Mouse (Mus musculus) right cerebral cortex, postnatal 4 days (tissue): ENCODE results near the gene Serinc5.
A peak's percentile ranks its signal among the peaks of the same experiment; 100 is the strongest.

ENCODE experiments used
- DNase-seq: peaks from one replicate; pipeline ENCODE4 v3.0.0-alpha.2; 2022

Gene Serinc5

GRCm38 (mm10) chr13:92751726-92752565, 141.1 kb downstream of the Serinc5 start:
- peak; percentile 96 for DNase-seq

DNA sequence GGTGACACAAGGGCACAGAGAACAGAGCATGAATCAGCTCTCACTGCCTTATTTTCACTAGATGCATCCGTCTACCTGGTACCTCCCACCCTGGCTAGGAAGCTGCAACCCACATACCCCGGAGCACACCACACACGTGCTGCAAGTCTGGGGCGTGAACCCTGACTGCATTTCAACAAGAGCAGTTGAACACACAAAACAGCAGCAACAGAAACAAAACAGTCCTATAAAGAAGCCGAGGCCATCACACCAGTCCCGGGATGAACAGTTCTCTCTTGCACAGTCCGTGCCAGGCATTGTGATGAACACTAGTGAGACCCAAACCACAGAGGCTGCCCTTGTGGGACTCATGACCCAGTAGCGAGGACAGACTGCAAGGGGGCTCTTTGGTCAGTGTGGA, 142.8 kb downstream of the Serinc5 start:
- no peak for DNase-seq

DNA sequence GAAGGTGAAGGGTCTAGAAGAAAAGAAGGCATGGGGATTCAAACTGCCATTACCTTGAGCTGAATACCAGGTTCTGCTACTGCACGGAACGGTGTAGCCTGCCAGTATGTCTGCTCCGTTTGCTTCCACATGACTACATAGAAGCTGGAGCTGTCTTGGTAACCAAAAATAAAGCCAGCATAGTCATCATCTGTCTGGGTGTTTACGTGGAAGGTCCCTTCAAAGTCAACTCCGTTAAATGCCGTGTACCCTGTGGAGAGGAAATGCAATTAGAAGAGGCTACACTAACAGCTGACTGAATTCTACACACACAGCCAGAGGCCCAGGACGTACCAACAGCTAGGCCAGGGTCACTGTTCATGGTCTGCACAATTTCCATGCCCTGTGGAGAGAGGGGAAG, 144.1 kb downstream of the Serinc5 start:
- DNase-seq, result no peak

DNA sequence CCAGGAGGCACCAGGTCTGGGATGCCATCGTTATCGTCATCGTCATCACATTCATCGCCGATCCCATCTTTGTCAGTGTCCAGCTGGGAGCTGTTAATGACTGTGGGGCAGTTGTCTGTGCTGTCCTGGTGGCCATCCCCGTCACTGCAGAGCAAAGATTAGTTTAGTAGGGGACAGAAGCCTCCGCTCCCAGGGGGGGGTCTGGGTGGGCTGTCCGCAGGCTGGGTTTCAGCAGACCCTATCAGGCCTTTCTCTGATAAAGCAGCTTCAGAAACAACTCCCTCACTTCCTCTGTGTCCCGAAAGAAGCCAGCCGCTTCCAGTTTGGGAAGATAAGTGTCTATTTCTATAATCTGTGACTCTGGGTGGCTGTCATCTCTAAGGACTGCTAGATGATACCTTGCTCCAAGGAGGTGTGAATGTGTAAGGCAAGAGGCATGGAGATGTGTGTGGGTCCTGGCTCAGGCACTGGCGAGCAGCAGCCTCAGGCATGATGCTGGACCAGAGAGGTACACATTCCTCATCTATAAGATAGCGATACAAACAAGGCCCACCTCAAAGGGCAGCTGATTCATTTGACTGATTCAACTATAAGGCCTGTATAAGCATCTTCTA, 147.2 kb downstream of the Serinc5 start:
- no peak for DNase-seq

DNA sequence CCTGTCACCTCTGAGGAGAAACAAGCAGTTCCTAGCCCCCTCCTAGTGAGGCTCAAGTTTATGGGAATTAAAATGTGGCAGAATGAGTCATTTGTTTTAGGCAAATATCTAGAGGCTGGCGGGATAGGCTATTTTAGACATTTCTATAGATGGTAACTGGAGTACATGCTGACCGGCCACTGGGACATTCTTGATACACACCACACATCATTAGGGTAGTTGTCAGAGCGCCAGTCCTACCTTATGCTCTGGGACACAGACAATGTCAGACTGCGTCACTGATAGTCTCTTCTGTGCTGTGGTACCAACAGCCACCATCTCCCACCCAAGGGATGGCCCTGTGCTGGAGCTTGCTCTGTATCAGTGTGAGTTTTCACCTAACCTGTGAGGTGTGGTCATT, 148.2 kb downstream of the Serinc5 start:
- no peak for DNase-seq

DNA sequence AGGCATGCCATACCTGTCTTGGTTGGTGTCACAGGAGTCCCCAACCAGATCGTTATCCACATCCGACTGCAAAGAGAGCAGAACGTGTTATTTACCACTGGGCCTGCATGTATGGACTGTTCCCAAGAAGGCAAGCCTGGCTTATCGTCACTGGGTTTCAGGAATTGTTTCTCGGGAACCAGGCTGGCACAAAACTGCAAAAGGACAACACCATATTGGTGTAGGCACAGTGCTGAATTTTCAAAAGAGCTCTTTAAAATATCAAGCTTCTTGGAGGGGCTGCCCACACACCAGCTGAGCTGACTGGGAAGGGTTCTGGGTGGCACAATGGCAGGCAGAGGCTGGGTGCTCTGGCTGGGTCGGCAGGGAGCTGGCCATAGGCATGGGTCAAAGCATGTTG, 149.6 kb downstream of the Serinc5 start:
- DNase-seq, result no peak
